ENCODE assay signal across 30 mouse cellular contexts in genomic region chr8:71291351-71291750, GRCm38 (mm10). TPM values are rescaled to one million over a fixed set of nuclear protein-coding genes. Genes with fewer than 3 reads are reported as not detected.
A peak's percentile ranks its signal among the peaks of the same experiment; 100 is the strongest.
DNase-seq lines count a peak whose midpoint lies in the region; ATAC-seq and TF ChIP-seq lines count a peak whose summit lies in the region.
"Had no signal": no experiment of that assay in that cellular context is flagged by ENCODE, and none has a peak within 500 bp of the region (broad histone marks: within the 10 kb centered on the region; RNA-seq: fewer than 3 reads in every experiment).

No protein-coding gene starts in this region.

- intact Hi-C loops in gastrocnemius, adult 2 months (cut with DNase I), result no loop called here
- intact Hi-C loops in heart, postnatal 14 days (cut with DNase I), result no loop called here
- intact Hi-C loops in heart, postnatal 36 days (cut with DNase I), result no loop called here

- H3K36me3 ChIP-seq in heart, embryonic 11.5 days (ENCODE audit: control insufficient read depth, insufficient read depth, low read length), result peaks cover 9% of the 10 kb centered on the region
- peaks cover 22% of the 10 kb centered on the region for H3K36me3 ChIP-seq in heart, embryonic 16.5 days (ENCODE audit: control insufficient read depth, insufficient read depth)
- peaks cover 7% of the 10 kb centered on the region for H3K36me3 ChIP-seq in midbrain, embryonic 11.5 days (ENCODE audit: control insufficient read depth, insufficient read depth, low read length)

- no peak overlapping the region for H3K9ac ChIP-seq in heart, embryonic 11.5 days (ENCODE audit: low read depth, low read length)
- H3K9ac ChIP-seq in heart, embryonic 16.5 days (ENCODE audit: low read length), result no peak overlapping the region
- H3K9ac ChIP-seq in midbrain, embryonic 11.5 days (ENCODE audit: low read length), result no peak overlapping the region
- H3K9ac ChIP-seq: embryonic facial prominence, embryonic 13.5 days; embryonic facial prominence, embryonic 15.5 days; forebrain, embryonic 12.5 days had no signal

- H3K27me3 ChIP-seq in heart, embryonic 11.5 days (ENCODE audit: control insufficient read depth, insufficient read depth, low read length), result no peaks in the 10 kb centered on the region
- no peaks in the 10 kb centered on the region for H3K27me3 ChIP-seq in heart, embryonic 16.5 days (ENCODE audit: control insufficient read depth, insufficient read depth, low read length)
- no peaks in the 10 kb centered on the region for H3K27me3 ChIP-seq in midbrain, embryonic 11.5 days (ENCODE audit: control insufficient read depth, insufficient read depth, low read length)
- H3K27me3 ChIP-seq: CH12.LX; embryonic facial prominence, embryonic 13.5 days; embryonic facial prominence, embryonic 15.5 days; forebrain, embryonic 12.5 days; Patski had no signal

- ATAC-seq in heart, embryonic 11.5 days (replicated peaks; ENCODE audit: insufficient number of reproducible peaks, low FRiP score, low TSS enrichment), result 0 out of 2 replicates have a peak, but pooled peaks have one; percentile 24
- 0 out of 2 replicates have a peak, but pooled peaks have one; percentile 4 for ATAC-seq in heart, embryonic 16.5 days (replicated peaks; ENCODE audit: extremely low read depth, insufficient read depth, low FRiP score)
- ATAC-seq in midbrain, embryonic 11.5 days (ENCODE audit: low FRiP score), result no peak
- ATAC-seq: activated CD4-positive, CD25-positive, alpha-beta regulatory T cell, adult 4 months; CD4-positive, CD25-positive, alpha-beta regulatory T cell, adult 4 months; forebrain, embryonic 14.5 days; Patski had no signal

- WGBS in heart, embryonic 11.5 days (ENCODE audit: insufficient replicate concordance), result 72% methylated on average over 6 of the region's 6 CpGs
- 70% methylated on average over 6 of the region's 6 CpGs for WGBS in heart, embryonic 16.5 days
- WGBS in midbrain, embryonic 11.5 days, result 96% methylated on average over 6 of the region's 6 CpGs

- no peak overlapping the region for H3K4me2 ChIP-seq in heart, embryonic 11.5 days
- H3K4me2 ChIP-seq in heart, embryonic 16.5 days (ENCODE audit: low read depth, low read length), result no peak overlapping the region
- H3K4me2 ChIP-seq in midbrain, embryonic 11.5 days, result no peak overlapping the region
- H3K4me2 ChIP-seq: embryonic facial prominence, embryonic 13.5 days; embryonic facial prominence, embryonic 15.5 days; forebrain, embryonic 12.5 days had no signal

- H3K27ac ChIP-seq in gastrocnemius, adult 2 months, result peak overlapping the region; percentile 8; the same call in 1 of the 2 replicates
- no peak overlapping the region for H3K27ac ChIP-seq in heart, embryonic 11.5 days (ENCODE audit: low read depth, low read length)
- no peak overlapping the region for H3K27ac ChIP-seq in heart, embryonic 16.5 days (ENCODE audit: low read length)
- peak overlapping the region; percentile 93 for H3K27ac ChIP-seq in bone marrow macrophage, adult 2 months (ENCODE audit: insufficient read depth, low read depth, low read length)
- H3K27ac ChIP-seq in midbrain, embryonic 11.5 days (ENCODE audit: low read depth, low read length), result no peak overlapping the region
- H3K27ac ChIP-seq: embryonic facial prominence, embryonic 13.5 days; embryonic facial prominence, embryonic 15.5 days; forebrain, embryonic 10.5 days; forebrain, embryonic 12.5 days had no signal

- H3K4me3 ChIP-seq in gastrocnemius, adult 2 months, result no peak overlapping the region
- no peak overlapping the region for H3K4me3 ChIP-seq in heart, embryonic 11.5 days (ENCODE audit: low read depth, low read length)
- H3K4me3 ChIP-seq in heart, embryonic 16.5 days (ENCODE audit: low read length), result no peak overlapping the region
- H3K4me3 ChIP-seq in bone marrow macrophage, adult 2 months (ENCODE audit: insufficient read depth, low read length), result no peak overlapping the region
- H3K4me3 ChIP-seq in midbrain, embryonic 11.5 days (ENCODE audit: low read depth, low read length), result no peak overlapping the region
- H3K4me3 ChIP-seq: embryonic facial prominence, embryonic 13.5 days; embryonic facial prominence, embryonic 15.5 days; erythroblast, embryonic 14.5 days; forebrain, embryonic 10.5 days; forebrain, embryonic 12.5 days had no signal

- no peaks in the 10 kb centered on the region for H3K9me3 ChIP-seq in heart, embryonic 11.5 days (replicated peaks; ENCODE audit: control insufficient read depth, low read length)
- no peaks in the 10 kb centered on the region for H3K9me3 ChIP-seq in heart, embryonic 16.5 days (replicated peaks; ENCODE audit: control insufficient read depth, low read length)
- H3K9me3 ChIP-seq in midbrain, embryonic 11.5 days (ENCODE audit: control insufficient read depth, low read length), result no peaks in the 10 kb centered on the region
- H3K9me3 ChIP-seq: embryonic facial prominence, embryonic 13.5 days; embryonic facial prominence, embryonic 15.5 days; forebrain, embryonic 10.5 days; forebrain, embryonic 12.5 days; G1E had no signal

- H3K4me1 ChIP-seq in heart, embryonic 11.5 days (ENCODE audit: control insufficient read depth, insufficient read depth, low read length), result 0 out of 2 replicates have a peak, but pooled peaks cover 2% of the 10 kb centered on the region
- H3K4me1 ChIP-seq in heart, embryonic 16.5 days (ENCODE audit: control insufficient read depth, insufficient read depth, low read length), result peaks cover 11% of the 10 kb centered on the region
- H3K4me1 ChIP-seq in bone marrow macrophage, adult 2 months (ENCODE audit: control insufficient read depth, insufficient read depth, low read length), result peaks cover 75% of the 10 kb centered on the region
- no peaks in the 10 kb centered on the region for H3K4me1 ChIP-seq in midbrain, embryonic 11.5 days (ENCODE audit: control insufficient read depth, insufficient read depth, low read length)
- H3K4me1 ChIP-seq: embryonic facial prominence, embryonic 13.5 days; embryonic facial prominence, embryonic 15.5 days; forebrain, embryonic 10.5 days; forebrain, embryonic 12.5 days had no signal

- no peak for TF ChIP-seq POLR2A in bone marrow macrophage, adult 2 months (IDR thresholded peaks at IDR 0.05; ENCODE audit: borderline replicate concordance, low read depth, low read length)

- no peak for DNase-seq in gastrocnemius, adult 2 months
- no peak for DNase-seq in gastrocnemius, postnatal 25 days
- DNase-seq in heart, postnatal 14 days, result no peak
- no peak for DNase-seq in heart, postnatal 36 days
- no peak for DNase-seq in midbrain, embryonic 11.5 days (ENCODE audit: low spot score, missing footprints)
- DNase-seq: adrenal gland, adult 8-10 months; adrenal gland, postnatal 14 days; adrenal gland, postnatal 36 days; B cell, adult 2 months; cerebellum, adult 11 months; cerebellum, adult 18-20 months; cerebellum, adult 8-10 months; cerebellum, adult 9-11 months; cerebellum, postnatal 14 days; cerebellum, postnatal 36 days; embryo, embryonic 11 days had no signal

- no peak for TF ChIP-seq CTCF in gastrocnemius, adult 2 months (IDR thresholded peaks at IDR 0.05)
- TF ChIP-seq CTCF in bone marrow macrophage, adult 2 months (IDR thresholded peaks at IDR 0.05; ENCODE audit: low read depth, low read length), result no peak

RNA-seq across cellular contexts. Expression of gene Haus8, which starts 18.6 kb away (rescaled TPM):
- 1 to 10 TPM; 5.5 to 7.9 TPM for total RNA-seq in gastrocnemius, adult 2 months (2021)
- total RNA-seq in gastrocnemius, postnatal 25 days (2021), result 10 to 100 TPM in 1 of 2 experiments, 1 to 10 TPM in 1; 7.4 to 11.3 TPM
- 113 and 116 TPM in 2 replicates for polyA plus RNA-seq in heart, embryonic 11.5 days (2014; fragmentation: Nextera tagmentation; extraction: Ambion mirVana)
- 10 to 100 TPM; 23.9 to 28.8 TPM for total RNA-seq in heart, postnatal 14 days (2021)
- polyA plus RNA-seq in heart, embryonic 16.5 days (2015; fragmentation: Nextera tagmentation; extraction: Ambion mirVana), result 125 and 130 TPM in 2 replicates
- 10 to 100 TPM; 27.4 to 29.9 TPM for total RNA-seq in heart, postnatal 36 days (2021)
- polyA plus RNA-seq in bone marrow macrophage, adult 2 months (2012; ENCODE audit: insufficient read depth, insufficient read length, missing spikeins), result 77.6 and 77.8 TPM in 2 replicates
- polyA plus RNA-seq in midbrain, embryonic 11.5 days (2014; fragmentation: Nextera tagmentation; extraction: Ambion mirVana), result 54.9 and 58.0 TPM in 2 replicates

RNA-seq across cellular contexts. Expression of gene Myo9b, which starts 18.8 kb away (rescaled TPM):
- 1 to 10 TPM; 6.1 to 9.3 TPM for total RNA-seq in gastrocnemius, adult 2 months (2021)
- total RNA-seq in gastrocnemius, postnatal 25 days (2021), result 10 to 100 TPM in 1 of 2 experiments, 1 to 10 TPM in 1; 9.1 to 12.2 TPM
- 15.1 and 23.3 TPM in 2 replicates for polyA plus RNA-seq in heart, embryonic 11.5 days (2014; fragmentation: Nextera tagmentation; extraction: Ambion mirVana)
- total RNA-seq in heart, postnatal 14 days (2021), result 10 to 100 TPM; 27.8 to 32.8 TPM
- polyA plus RNA-seq in heart, embryonic 16.5 days (2015; fragmentation: Nextera tagmentation; extraction: Ambion mirVana), result 12.6 and 16.6 TPM in 2 replicates
- total RNA-seq in heart, postnatal 36 days (2021), result 10 to 100 TPM; 24.1 to 28.2 TPM
- 94.0 and 107 TPM in 2 replicates for polyA plus RNA-seq in bone marrow macrophage, adult 2 months (2012; ENCODE audit: insufficient read depth, insufficient read length, missing spikeins)
- 14.1 and 14.9 TPM in 2 replicates for polyA plus RNA-seq in midbrain, embryonic 11.5 days (2014; fragmentation: Nextera tagmentation; extraction: Ambion mirVana)

Comparison
In these comparisons a context has a peak if more than half of its experiments do, and no peak if none do; other contexts are left out.
1. H3K27ac ChIP-seq: peak in gastrocnemius, adult 2 months (single experiment) and bone marrow macrophage, adult 2 months (single experiment); none in heart, embryonic 11.5 days (single experiment), heart, embryonic 16.5 days (single experiment) and midbrain, embryonic 11.5 days (single experiment).